In genomic region chr8:47676224-47676623, GRCm38 (mm10) we compare ENCODE assay signal across 8 mouse cellular contexts. TPM values are rescaled to one million over a fixed set of nuclear protein-coding genes. Genes with fewer than 3 reads are reported as not detected.
DNase-seq lines count a peak whose midpoint lies in the region; ATAC-seq and TF ChIP-seq lines count a peak whose summit lies in the region.

No protein-coding gene starts in this region.

- H3K36me3 ChIP-seq in kidney, adult 2 months (ENCODE audit: control insufficient read depth, insufficient read depth, low read length): no peaks in the 10 kb centered on the region
- H3K36me3 ChIP-seq in hindbrain, embryonic 10.5 days: peaks cover 10% of the 10 kb centered on the region
- no peaks in the 10 kb centered on the region for H3K36me3 ChIP-seq in midbrain, embryonic 12.5 days

- no peak for DNase-seq in kidney, adult 2 months
- no peak for DNase-seq in kidney, postnatal 10 days
- DNase-seq in hindbrain, embryonic 10.5 days (ENCODE audit: low spot score): no peak
- DNase-seq in layer of hippocampus, adult 9-10 months (ENCODE audit: low spot score): no peak
- no peak for DNase-seq in thymus, postnatal 4 days
- DNase-seq in lung, postnatal 25 days (ENCODE audit: low spot score): no peak

- no peak for TF ChIP-seq POLR2A in kidney, adult 2 months (IDR thresholded peaks at IDR 0.05; ENCODE audit: low read depth, low read length)

- peak overlapping the region; percentile 70 for H3K9ac ChIP-seq in midbrain, embryonic 12.5 days (replicated peaks)

- no peak for ATAC-seq in midbrain, embryonic 12.5 days (ENCODE audit: low FRiP score, low read depth)

- TF ChIP-seq CTCF in kidney, adult 2 months (conservative IDR thresholded peaks at IDR 0.05; ENCODE audit: insufficient read depth, insufficient read length, low read depth, low read length): no peak

- H3K4me3 ChIP-seq in kidney, adult 2 months (ENCODE audit: insufficient read depth, low read depth, low read length): peak overlapping the region; percentile 70
- peak overlapping the region; percentile 90 for H3K4me3 ChIP-seq in brown adipose tissue, adult 24 weeks (ENCODE audit: insufficient read depth, low read depth, low read length)
- H3K4me3 ChIP-seq in hindbrain, embryonic 10.5 days: peak overlapping the region; percentile 97
- H3K4me3 ChIP-seq in midbrain, embryonic 12.5 days: peak overlapping the region; percentile 93

- no peaks in the 10 kb centered on the region; the same call in 1 of the 2 replicates for H3K9me3 ChIP-seq in hindbrain, embryonic 10.5 days
- no peaks in the 10 kb centered on the region for H3K9me3 ChIP-seq in midbrain, embryonic 12.5 days

- H3K4me1 ChIP-seq in kidney, adult 2 months (ENCODE audit: control insufficient read depth, insufficient read depth, low read length): peaks cover 6% of the 10 kb centered on the region; the same call in 1 of the 2 replicates
- no peaks in the 10 kb centered on the region for H3K4me1 ChIP-seq in brown adipose tissue, adult 24 weeks (ENCODE audit: control insufficient read depth, insufficient read depth, insufficient read length, low read length)
- H3K4me1 ChIP-seq in hindbrain, embryonic 10.5 days (replicated peaks): peaks cover 18% of the 10 kb centered on the region
- 0 out of 2 replicates have a peak, but pooled peaks cover 7% of the 10 kb centered on the region for H3K4me1 ChIP-seq in midbrain, embryonic 12.5 days

- peak overlapping the region; percentile 75 for H3K4me2 ChIP-seq in midbrain, embryonic 12.5 days (replicated peaks)

- no peaks in the 10 kb centered on the region for H3K27me3 ChIP-seq in kidney, adult 2 months (replicated peaks; ENCODE audit: control insufficient read depth, insufficient read depth, low read length)
- H3K27me3 ChIP-seq in hindbrain, embryonic 10.5 days (ENCODE audit: insufficient read depth, poor library complexity, severe bottlenecking): no peaks in the 10 kb centered on the region
- H3K27me3 ChIP-seq in midbrain, embryonic 12.5 days: no peaks in the 10 kb centered on the region

- 7% methylated on average over 15 of the region's 15 CpGs for WGBS in kidney, adult 2 months
- 2% methylated on average over 15 of the region's 15 CpGs for WGBS in hindbrain, embryonic 10.5 days
- WGBS in midbrain, embryonic 12.5 days: 1% methylated on average over 15 of the region's 15 CpGs

- H3K27ac ChIP-seq in kidney, adult 2 months (ENCODE audit: insufficient read depth, low read depth, low read length): peak overlapping the region; percentile 94; the same call in 1 of the 2 replicates
- 0 out of 2 replicates have a peak overlapping the region, but pooled peaks have one; percentile 14 for H3K27ac ChIP-seq in brown adipose tissue, adult 24 weeks (replicated peaks; ENCODE audit: low read depth, low read length)
- H3K27ac ChIP-seq in hindbrain, embryonic 10.5 days: peak overlapping the region; percentile 98
- peak overlapping the region; percentile 91; the same call in 1 of the 2 replicates for H3K27ac ChIP-seq in midbrain, embryonic 12.5 days (replicated peaks)

RNA-seq across cellular contexts. Expression of gene Ing2, which starts 0.9 kb away (rescaled TPM):
- polyA plus RNA-seq in kidney, adult 2 months (2012; rRNA removed): 7.0 and 9.3 TPM in 2 replicates
- polyA plus RNA-seq in brown adipose tissue, adult 24 weeks (2012; ENCODE audit: insufficient read depth, insufficient read length, missing spikeins): 8.8 and 15.4 TPM in 2 replicates
- polyA plus RNA-seq in hindbrain, embryonic 10.5 days (2016; fragmentation: Nextera tagmentation; extraction: Ambion mirVana): 11.4 and 11.7 TPM in 2 replicates
- 14.4 and 14.6 TPM in 2 replicates for polyA plus RNA-seq in midbrain, embryonic 12.5 days (2016; fragmentation: Nextera tagmentation; extraction: Ambion mirVana)

RNA-seq across cellular contexts. Expression of gene Cdkn2aip, which starts 37.5 kb away (rescaled TPM):
- polyA plus RNA-seq in kidney, adult 2 months (2012; rRNA removed): 3.9 and 6.3 TPM in 2 replicates
- polyA plus RNA-seq in brown adipose tissue, adult 24 weeks (2012; ENCODE audit: insufficient read depth, insufficient read length, missing spikeins): 5.0 and 6.1 TPM in 2 replicates
- 39.2 and 39.9 TPM in 2 replicates for polyA plus RNA-seq in hindbrain, embryonic 10.5 days (2016; fragmentation: Nextera tagmentation; extraction: Ambion mirVana)
- 47.7 and 52.1 TPM in 2 replicates for polyA plus RNA-seq in midbrain, embryonic 12.5 days (2016; fragmentation: Nextera tagmentation; extraction: Ambion mirVana)

Comparison
In these comparisons a context has a peak if more than half of its experiments do, and no peak if none do; other contexts are left out.
1. H3K27ac ChIP-seq: peak in every context shown above with its lines; median percentile 98 in hindbrain, embryonic 10.5 days; 94 in kidney, adult 2 months; 91 in midbrain, embryonic 12.5 days; 14 in brown adipose tissue, adult 24 weeks.